Mouse (Mus musculus): ENCODE measurements at regions not wholly inside any gene's neighbourhood (a gene's known extent, or its start where the extent isn't known, plus 50 kb on each side); places are given as distances from the start of the nearest gene placed in this dataset.

DNA sequence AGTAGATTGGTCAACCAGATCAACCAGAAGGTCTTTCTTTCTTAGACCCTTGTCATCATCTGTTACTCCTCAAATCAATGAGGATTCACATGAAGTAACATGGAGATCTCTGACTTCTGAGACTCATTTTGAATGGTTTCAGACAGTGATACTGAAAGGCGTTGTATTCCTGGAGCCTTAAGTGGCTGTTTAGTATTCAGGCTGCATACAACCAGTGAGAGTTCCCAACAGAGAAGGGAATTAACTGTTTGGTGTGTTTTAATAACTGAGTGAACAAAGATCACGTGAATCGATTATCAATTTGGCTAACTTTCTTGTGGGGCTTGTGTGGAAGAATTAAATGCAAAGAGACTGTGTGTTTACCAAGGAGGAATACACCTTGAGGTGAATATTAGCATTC is 406.4 kb downstream of the Igsf11 start:
- no peaks in the 10 kb centered on the region for H3K4me1 ChIP-seq (replicated peaks; ENCODE audit: low read depth, low read length)
- no peak overlapping the region for H3K4me3 ChIP-seq (replicated peaks; ENCODE audit: low read length)
- no peaks in the 10 kb centered on the region for H3K36me3 ChIP-seq (ENCODE audit: insufficient read depth, low read length)
- TF ChIP-seq CTCF (conservative IDR thresholded peaks at IDR 0.05; ENCODE audit: low read length) (no peak), POU5F1 (IDR thresholded peaks at IDR 0.05; ENCODE audit: borderline replicate concordance, low read length) (no peak), NANOG (IDR thresholded peaks at IDR 0.05; ENCODE audit: borderline replicate concordance, low read length) (no peak)
- H3K27me3 ChIP-seq (ENCODE audit: insufficient read depth, low read length), result no peaks in the 10 kb centered on the region
- H3K9me3 ChIP-seq (ENCODE audit: low read length), result no peaks in the 10 kb centered on the region

DNA sequence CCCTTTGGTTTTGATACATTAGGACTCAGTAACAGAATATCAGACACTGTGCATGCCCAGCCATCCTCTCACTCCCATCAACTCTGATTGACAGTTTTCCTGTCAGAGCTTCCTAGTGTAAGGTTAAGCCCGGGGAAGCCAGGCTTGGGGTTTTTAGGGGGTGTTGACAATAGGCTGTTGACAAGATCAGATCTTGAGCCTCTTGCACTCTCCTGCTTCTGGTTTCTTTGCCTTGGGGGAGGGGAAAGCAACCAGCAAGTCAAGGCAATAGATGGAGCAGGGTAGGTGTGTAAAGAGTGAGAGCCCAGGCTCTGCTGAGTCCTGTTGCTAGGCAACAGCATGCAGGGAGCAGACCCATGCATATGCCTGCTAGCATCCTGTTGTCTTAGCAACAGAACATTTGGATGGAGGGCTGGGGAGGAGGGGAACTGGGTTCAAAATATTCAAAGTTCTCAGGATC is 410.5 kb downstream of the Igsf11 start:
- Histone ChIP-seq H3K9me3 (ENCODE audit: low read length) (no peaks in the 10 kb centered on the region), H3K4me1 (replicated peaks; ENCODE audit: low read depth, low read length) (no peaks in the 10 kb centered on the region), H3K27me3 (ENCODE audit: insufficient read depth, low read length) (no peaks in the 10 kb centered on the region), H3K36me3 (ENCODE audit: insufficient read depth, low read length) (no peaks in the 10 kb centered on the region), H3K4me3 (replicated peaks; ENCODE audit: low read length) (no peak overlapping the region)
- TF ChIP-seq POU5F1 (IDR thresholded peaks at IDR 0.05; ENCODE audit: borderline replicate concordance, low read length), result no peak
- TF ChIP-seq NANOG (IDR thresholded peaks at IDR 0.05; ENCODE audit: borderline replicate concordance, low read length), result no peak
- TF ChIP-seq CTCF (conservative IDR thresholded peaks at IDR 0.05; ENCODE audit: low read length), result no peak

DNA sequence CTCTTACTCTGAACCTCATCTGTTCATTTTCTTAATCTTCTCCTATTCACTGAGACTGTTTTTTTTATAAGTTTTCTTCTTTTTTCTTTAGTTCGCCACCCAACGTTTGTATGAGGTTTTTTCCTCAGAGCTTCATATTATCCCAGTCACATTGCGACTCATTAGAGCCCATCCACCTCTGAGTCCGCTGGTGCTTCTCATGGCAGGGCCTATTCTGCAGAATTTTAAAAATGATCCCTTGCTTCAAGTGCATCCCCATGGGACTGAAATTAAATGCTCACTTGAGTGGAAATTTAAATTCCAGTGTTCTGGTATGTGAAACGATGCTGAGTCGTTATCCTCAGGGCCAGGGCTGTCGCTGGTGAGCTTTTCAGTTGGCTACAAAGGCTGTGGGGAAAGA is 410.9 kb downstream of the Igsf11 start:
- H3K4me3 ChIP-seq (replicated peaks; ENCODE audit: low read length), result no peak overlapping the region
- TF ChIP-seq CTCF (conservative IDR thresholded peaks at IDR 0.05; ENCODE audit: low read length), result no peak
- no peak for TF ChIP-seq POU5F1 (IDR thresholded peaks at IDR 0.05; ENCODE audit: borderline replicate concordance, low read length)
- TF ChIP-seq NANOG (IDR thresholded peaks at IDR 0.05; ENCODE audit: borderline replicate concordance, low read length), result no peak
- H3K27me3 ChIP-seq (ENCODE audit: insufficient read depth, low read length), result no peaks in the 10 kb centered on the region
- no peaks in the 10 kb centered on the region for H3K9me3 ChIP-seq (ENCODE audit: low read length)
- H3K4me1 ChIP-seq (replicated peaks; ENCODE audit: low read depth, low read length), result no peaks in the 10 kb centered on the region
- no peaks in the 10 kb centered on the region for H3K36me3 ChIP-seq (ENCODE audit: insufficient read depth, low read length)

- H3K36me3 ChIP-seq (ENCODE audit: insufficient read depth, low read length), result no peaks in the 10 kb centered on the region
- H3K4me3 ChIP-seq (replicated peaks; ENCODE audit: low read length), result no peak overlapping the region
- H3K4me1 ChIP-seq (replicated peaks; ENCODE audit: low read depth, low read length), result no peaks in the 10 kb centered on the region
- H3K27me3 ChIP-seq (ENCODE audit: insufficient read depth, low read length), result no peaks in the 10 kb centered on the region
- H3K9me3 ChIP-seq (ENCODE audit: low read length), result no peaks in the 10 kb centered on the region
- TF ChIP-seq NANOG (IDR thresholded peaks at IDR 0.05; ENCODE audit: borderline replicate concordance, low read length), result no peak
- TF ChIP-seq CTCF (conservative IDR thresholded peaks at IDR 0.05; ENCODE audit: low read length), result no peak
- no peak for TF ChIP-seq POU5F1 (IDR thresholded peaks at IDR 0.05; ENCODE audit: borderline replicate concordance, low read length)
Observed at GRCm38 (mm10) chr16:39307951-39308350, 415.5 kb downstream of the Igsf11 start.

- Histone ChIP-seq H3K27me3 (ENCODE audit: insufficient read depth, low read length) (no peaks in the 10 kb centered on the region), H3K36me3 (ENCODE audit: insufficient read depth, low read length) (no peaks in the 10 kb centered on the region), H3K4me1 (replicated peaks; ENCODE audit: low read depth, low read length) (no peaks in the 10 kb centered on the region), H3K4me3 (replicated peaks; ENCODE audit: low read length) (no peak overlapping the region), H3K9me3 (ENCODE audit: low read length) (no peaks in the 10 kb centered on the region)
- peak; percentile 87 for TF ChIP-seq CTCF (conservative IDR thresholded peaks at IDR 0.05; ENCODE audit: low read length)
- TF ChIP-seq NANOG (IDR thresholded peaks at IDR 0.05; ENCODE audit: borderline replicate concordance, low read length), result no peak
- no peak for TF ChIP-seq POU5F1 (IDR thresholded peaks at IDR 0.05; ENCODE audit: borderline replicate concordance, low read length)
Observed at GRCm38 (mm10) chr16:39316752-39317594, 424.5 kb downstream of the Igsf11 start.

- Histone ChIP-seq H3K4me3 (replicated peaks; ENCODE audit: low read length) (no peak overlapping the region), H3K4me1 (replicated peaks; ENCODE audit: low read depth, low read length) (no peaks in the 10 kb centered on the region), H3K27me3 (ENCODE audit: insufficient read depth, low read length) (no peaks in the 10 kb centered on the region), H3K36me3 (ENCODE audit: insufficient read depth, low read length) (no peaks in the 10 kb centered on the region), H3K9me3 (ENCODE audit: low read length) (peaks cover 15% of the 10 kb centered on the region)
- TF ChIP-seq NANOG (IDR thresholded peaks at IDR 0.05; ENCODE audit: borderline replicate concordance, low read length) (no peak), CTCF (conservative IDR thresholded peaks at IDR 0.05; ENCODE audit: low read length) (no peak), POU5F1 (IDR thresholded peaks at IDR 0.05; ENCODE audit: borderline replicate concordance, low read length) (no peak)
Observed at GRCm38 (mm10) chr16:39325627-39326026, 433.2 kb downstream of the Igsf11 start.

GRCm38 (mm10) chr16:39363657-39364056 is 471.2 kb downstream of the Igsf11 start:
- H3K4me1 ChIP-seq (replicated peaks; ENCODE audit: low read depth, low read length), result no peaks in the 10 kb centered on the region
- no peaks in the 10 kb centered on the region for H3K27me3 ChIP-seq (ENCODE audit: insufficient read depth, low read length)
- H3K4me3 ChIP-seq (replicated peaks; ENCODE audit: low read length), result no peak overlapping the region
- no peaks in the 10 kb centered on the region for H3K36me3 ChIP-seq (ENCODE audit: insufficient read depth, low read length)
- H3K9me3 ChIP-seq (ENCODE audit: low read length), result no peaks in the 10 kb centered on the region
- TF ChIP-seq CTCF (conservative IDR thresholded peaks at IDR 0.05; ENCODE audit: low read length) (no peak), NANOG (IDR thresholded peaks at IDR 0.05; ENCODE audit: borderline replicate concordance, low read length) (no peak), POU5F1 (IDR thresholded peaks at IDR 0.05; ENCODE audit: borderline replicate concordance, low read length) (no peak)

DNA sequence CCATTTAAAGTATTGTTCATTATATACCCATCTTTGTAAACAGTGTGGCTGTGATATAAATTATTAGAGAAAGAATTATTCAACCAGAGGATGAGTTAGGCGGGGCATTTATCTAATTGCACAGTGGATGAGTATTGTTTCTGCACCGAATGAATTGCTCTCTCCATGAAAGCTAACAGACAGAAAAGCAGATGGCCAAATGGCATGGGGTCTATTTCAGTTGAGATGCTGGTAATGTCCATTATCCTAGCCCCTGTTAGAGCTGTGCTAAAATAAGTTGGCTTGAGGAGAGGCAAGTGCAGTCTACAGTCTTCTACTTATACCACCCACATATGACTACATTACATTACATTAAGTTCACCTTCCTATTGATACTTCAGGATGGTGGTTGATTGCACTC is 475.8 kb downstream of the Igsf11 start:
- Histone ChIP-seq H3K4me3 (replicated peaks; ENCODE audit: low read length) (no peak overlapping the region), H3K36me3 (ENCODE audit: insufficient read depth, low read length) (no peaks in the 10 kb centered on the region), H3K9me3 (ENCODE audit: low read length) (no peaks in the 10 kb centered on the region), H3K27me3 (ENCODE audit: insufficient read depth, low read length) (no peaks in the 10 kb centered on the region), H3K4me1 (replicated peaks; ENCODE audit: low read depth, low read length) (no peaks in the 10 kb centered on the region)
- TF ChIP-seq NANOG (IDR thresholded peaks at IDR 0.05; ENCODE audit: borderline replicate concordance, low read length) (no peak), CTCF (conservative IDR thresholded peaks at IDR 0.05; ENCODE audit: low read length) (no peak), POU5F1 (IDR thresholded peaks at IDR 0.05; ENCODE audit: borderline replicate concordance, low read length) (no peak)
